Mouse (Mus musculus): ENCODE data around the gene Klhdc10. TPM values are rescaled to one million over a fixed set of nuclear protein-coding genes. Genes with fewer than 3 reads are reported as not detected.

Klhdc10 gene
- polyA plus RNA-seq, 2 experiments from 2014 or later = 2.4 to 3.4 TPM

- peak; percentile 39 for ATAC-seq
These were observed 1.8 kb downstream of the Klhdc10 start for GRCm38 (mm10) chr6:30403465-30403864.

DNA sequence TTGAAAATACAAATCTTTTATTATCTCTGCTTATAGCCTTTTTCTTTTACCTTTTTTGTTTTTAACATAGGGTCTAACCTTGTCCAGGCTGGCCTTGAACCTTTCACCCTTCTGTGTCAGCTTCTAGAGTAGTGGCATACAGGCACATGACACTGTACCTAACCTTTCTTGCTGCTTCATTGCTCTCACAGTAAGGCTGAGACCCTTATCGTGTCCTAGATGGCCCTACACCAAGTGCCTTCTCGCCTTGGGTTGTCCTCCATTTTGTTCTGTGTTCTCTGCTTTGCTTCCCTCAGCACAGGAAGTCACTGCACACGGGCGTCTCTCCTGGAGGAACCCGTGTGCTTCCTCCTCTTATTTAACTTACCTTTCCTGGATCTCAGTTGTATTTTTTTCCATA, 3.0 kb downstream of the Klhdc10 start:
- no peak for ATAC-seq

GRCm38 (mm10) chr6:30408276-30408675, 6.6 kb downstream of the Klhdc10 start:
- no peak for ATAC-seq

DNA sequence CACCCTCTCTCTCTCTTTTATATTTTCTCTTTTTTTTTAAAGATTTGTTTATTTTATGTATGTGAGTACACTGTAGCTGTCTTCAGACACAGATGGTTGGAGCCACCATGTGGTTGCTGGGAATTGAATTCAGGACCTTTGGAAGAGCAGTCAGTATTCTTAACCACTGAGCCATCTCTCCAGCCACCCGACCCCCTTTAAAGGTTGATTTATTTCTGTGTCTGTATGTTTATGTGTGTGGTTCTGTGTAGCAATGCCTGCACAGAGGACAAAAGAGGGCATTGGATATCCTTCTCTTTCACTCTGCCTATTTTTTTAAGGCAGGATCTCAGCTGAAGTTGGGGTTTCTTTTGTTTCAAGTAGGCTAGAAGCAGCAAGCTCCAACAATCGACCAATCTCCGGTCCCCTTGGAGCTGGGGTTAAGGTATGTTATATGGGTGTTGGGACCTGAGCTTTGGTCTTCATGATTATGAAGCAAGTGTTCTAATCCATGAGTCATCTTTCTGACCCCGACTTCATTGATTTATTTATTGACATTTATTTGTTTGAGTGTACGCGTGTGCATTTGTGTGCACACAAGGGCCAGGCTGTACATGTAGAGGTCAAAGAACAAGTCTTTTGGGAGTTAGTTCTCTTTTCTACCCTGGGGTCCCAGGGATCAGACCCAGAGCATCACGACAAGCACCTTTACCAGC, 7.9 kb downstream of the Klhdc10 start:
- no peak for ATAC-seq

DNA sequence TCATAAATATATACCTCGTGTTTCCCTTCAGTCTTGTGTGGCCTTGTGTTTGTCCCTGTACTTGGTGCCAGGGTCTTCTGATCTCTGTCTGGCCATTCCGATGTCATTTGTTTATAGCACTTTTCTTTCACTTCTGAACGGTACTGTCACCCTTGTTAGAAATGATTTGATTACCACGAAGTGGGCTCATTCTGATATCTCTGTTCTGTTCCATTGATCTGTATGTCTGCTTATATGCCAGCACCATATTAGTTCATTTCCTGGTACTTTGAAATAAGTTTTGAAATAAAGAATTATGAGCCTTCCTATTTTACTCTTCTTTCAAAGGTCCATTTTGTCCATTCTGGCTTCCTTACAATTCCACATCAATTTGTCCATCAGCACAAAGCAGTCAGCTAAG, 9.6 kb downstream of the Klhdc10 start:
- no peak for ATAC-seq

DNA sequence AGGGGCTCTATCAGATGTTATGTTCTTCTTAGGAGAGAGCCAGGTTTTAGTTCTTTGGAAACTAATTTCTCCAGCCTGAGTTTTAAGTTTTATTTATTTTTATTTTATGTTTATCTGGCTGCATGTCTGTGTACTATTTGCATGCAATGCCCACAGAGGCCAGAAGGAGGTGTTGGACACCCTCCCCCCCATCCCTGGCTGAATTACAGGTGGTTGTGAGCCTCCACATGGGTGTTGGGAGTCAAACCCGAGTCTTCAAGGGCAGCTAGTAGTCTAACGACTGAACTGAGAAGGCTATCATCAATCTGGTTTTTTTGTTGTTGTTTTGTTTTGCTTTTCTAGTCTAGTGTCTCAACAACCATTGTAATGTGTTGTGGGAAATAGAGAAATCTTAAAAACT, 14.5 kb downstream of the Klhdc10 start:
- no peak for ATAC-seq

- ATAC-seq = no peak
These were observed 15.1 kb downstream of the Klhdc10 start for GRCm38 (mm10) chr6:30416801-30417200.

- ATAC-seq = no peak
These were observed 31.0 kb downstream of the Klhdc10 start for GRCm38 (mm10) chr6:30432461-30433192.

GRCm38 (mm10) chr6:30436476-30436875, 34.8 kb downstream of the Klhdc10 start:
- no peak for ATAC-seq

GRCm38 (mm10) chr6:30437054-30437453, 35.4 kb downstream of the Klhdc10 start:
- ATAC-seq = no peak

- ATAC-seq = no peak
These were observed 37.9 kb downstream of the Klhdc10 start for GRCm38 (mm10) chr6:30439576-30439975.

- no peak for ATAC-seq
These were observed 55.3 kb downstream of the Klhdc10 start for GRCm38 (mm10) chr6:30456991-30457390.

DNA sequence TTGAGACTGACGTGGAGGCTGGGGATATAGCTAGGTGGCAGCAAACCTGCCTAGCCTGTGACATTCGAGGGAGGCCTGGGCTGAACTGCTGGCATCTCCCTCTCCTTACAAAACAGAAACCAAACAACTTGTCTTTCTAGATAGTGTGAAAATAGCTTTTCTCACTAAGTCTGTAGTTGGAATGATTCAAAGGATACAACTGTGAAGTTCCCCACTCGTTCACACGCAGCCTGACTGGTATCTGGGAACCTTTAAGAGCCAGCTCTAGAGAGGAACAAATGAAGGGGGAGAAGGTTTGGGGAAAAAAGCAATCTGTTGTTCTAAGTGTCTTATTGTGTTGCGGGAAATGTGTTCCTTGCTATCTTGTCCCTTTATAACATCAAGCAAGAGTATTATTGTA, 57.0 kb downstream of the Klhdc10 start:
- no peak for ATAC-seq

DNA sequence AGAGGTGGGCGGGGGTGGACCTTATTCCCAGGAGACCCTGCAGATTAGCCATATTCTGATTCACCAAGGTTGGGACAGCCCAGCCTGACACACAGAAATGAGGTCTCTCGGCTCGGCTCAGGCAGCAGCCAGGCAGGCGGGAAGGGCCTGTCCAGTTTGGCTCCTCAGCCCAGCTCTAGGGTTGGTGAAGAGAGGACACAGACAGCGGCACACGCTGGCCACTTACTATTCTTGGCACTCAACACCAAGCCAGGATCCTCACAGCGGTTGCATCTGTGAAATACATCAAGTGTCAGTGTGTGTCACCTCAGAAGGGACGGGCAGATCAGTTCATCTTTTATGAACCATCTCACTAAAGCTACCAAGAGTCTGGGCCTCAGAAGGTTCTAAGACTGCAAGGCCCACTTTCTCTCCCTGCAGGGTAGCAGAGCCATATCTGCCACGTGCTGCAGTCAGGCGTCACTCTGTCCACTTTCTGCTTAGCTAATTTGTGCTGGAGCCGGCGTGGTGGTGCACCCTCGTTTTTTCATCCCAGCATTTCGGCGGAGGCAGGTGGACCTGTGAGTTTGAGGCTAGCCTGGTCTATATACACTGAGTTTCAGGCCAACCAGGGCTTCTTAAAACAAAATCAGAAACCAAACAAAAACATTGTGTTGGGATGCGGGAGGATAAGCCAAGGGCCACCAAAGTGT, 57.5 kb downstream of the Klhdc10 start:
- ATAC-seq = no peak

DNA sequence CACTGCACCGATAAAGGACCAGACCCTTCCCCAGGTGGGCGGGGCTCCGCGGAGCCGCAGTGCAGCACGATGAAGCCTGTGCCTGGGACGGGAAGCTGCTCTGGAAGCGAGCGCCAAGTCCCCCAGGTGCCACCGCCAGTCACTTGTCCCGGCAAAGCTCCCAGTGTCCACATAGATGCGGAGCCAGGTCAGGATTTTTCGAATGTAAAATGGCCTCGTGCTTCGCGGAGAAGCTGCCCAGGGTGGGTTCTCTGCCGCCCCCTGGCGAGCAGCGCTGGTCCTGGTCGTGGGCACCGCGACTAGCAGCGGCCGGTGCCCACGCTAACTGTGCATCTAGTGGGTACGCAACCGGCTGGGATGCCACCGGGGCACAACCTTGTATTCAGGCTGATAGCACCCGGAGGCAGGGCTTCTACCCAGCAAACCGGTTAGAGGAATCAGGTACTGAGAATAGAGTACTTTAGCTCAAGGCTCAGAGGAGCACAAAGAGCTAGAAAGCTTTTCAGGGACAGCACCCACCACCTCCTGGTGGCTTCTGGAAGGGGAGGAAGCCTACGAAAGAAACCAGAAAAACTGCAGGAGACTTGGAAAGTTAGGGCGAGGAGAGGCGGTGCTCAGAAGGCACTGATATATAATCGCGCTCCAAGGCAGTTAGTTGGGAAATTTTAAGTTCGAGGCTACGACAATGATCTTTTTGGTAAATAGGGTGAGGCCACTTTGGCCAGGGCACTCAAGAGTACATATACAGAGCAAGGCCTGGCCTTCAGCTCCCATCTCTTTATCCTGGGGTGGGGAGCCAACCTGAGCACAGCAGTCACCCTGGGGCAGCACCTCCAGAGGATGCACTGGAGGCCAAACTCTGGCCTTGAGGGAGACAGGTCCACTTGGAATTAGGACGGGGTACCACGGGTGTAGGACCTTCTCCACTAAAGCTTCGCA, 58.4 kb downstream of the Klhdc10 start:
- peak; percentile 93 for ATAC-seq

DNA sequence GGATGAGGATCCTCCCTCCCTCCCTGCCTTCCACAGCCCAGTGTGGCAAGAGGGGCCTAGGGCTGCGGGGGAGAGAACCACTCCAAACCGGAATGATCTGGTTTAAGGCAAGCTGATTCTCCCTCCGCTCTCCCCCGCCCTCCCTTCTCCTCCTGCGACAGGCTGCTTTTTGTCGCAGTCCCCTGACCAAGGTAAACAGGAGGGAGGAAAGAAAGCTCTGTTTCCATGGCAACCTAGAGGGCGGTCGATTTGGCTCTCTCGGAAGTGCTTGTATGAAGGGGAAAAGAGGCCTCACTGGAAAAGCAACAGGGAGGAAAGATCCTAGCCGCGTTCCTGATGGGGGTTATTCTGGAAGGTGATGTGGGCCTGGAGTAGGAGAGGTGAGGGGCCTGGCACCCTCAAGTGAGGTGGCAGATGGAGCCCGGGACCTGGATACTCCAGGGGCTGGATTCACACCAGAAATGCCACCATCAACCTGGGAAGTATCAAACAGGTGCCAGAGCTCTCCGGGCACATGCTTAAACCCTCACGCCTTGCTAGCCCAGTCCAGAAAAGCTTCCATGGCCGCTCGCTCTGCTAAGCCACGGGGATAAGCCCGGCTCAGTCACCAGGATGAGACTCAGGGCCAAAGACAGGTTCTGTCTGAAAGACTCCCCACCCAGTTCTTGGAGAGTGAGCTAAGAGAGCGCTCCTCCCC, 59.2 kb downstream of the Klhdc10 start:
- no peak for ATAC-seq

- no peak for ATAC-seq
These were observed 60.2 kb downstream of the Klhdc10 start for GRCm38 (mm10) chr6:30461755-30462344.

DNA sequence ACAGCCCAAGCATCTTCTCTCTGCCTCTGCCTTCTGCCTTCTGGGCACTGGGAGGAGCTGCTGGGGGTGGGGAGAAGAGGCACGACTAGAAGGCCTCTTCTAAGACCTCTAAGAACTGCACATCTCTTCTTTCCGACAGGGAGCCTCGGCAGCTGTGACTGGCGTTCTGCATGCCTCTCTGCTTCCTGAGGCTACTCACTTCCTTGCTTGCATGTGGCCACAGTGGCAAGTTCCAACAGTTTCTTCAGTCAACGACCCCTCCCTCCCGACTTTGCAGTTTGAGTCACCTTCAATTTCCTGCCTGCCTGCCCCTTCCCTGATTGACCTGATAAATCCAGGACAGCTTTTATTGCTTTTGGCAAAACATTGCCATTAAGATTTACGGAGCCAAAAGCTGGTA, 61.2 kb downstream of the Klhdc10 start:
- ATAC-seq = no peak

GRCm38 (mm10) chr6:30465586-30465985, 63.9 kb downstream of the Klhdc10 start:
- ATAC-seq = no peak

GRCm38 (mm10) chr6:30468058-30468457, 66.4 kb downstream of the Klhdc10 start:
- no peak for ATAC-seq

DNA sequence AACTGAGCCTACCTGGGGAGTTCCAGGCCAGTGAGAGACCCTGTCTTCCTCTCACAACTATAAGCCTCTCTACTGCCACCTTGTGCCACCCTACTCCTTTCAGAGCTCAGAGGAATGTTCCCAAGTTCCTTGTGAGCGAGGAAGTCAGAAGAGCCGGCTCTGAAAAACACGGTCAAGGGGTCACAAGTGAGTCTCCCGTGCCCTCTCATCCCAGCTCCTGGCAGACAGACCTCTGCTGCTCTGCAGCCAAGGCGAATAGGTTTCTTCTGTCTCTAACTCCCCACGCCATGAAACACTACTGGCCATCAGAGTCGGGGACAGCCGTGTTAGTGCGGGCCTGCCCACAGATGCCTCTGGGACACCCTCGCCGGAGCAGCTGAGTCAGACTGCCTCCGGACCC, 67.0 kb downstream of the Klhdc10 start:
- no peak for ATAC-seq

DNA sequence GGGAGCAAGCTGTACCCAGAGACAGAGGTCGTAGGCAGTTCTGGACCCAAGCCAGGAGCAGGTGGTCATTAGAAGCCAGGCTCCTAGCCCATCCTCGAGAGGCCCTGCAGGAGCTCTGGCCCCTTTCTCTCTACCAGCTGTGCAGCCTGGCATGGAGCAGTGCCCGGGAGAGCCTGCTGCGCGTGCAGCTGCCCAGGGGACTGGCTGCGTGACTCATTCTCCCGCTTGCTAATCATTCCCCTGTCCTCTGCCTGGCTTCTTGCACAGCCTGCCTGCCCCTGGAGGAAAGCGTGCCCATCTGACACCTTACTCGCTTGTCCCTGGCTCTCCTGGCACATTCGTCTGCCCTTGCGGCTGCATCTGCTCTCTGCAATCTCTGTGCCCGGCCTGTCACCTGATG, 67.7 kb downstream of the Klhdc10 start:
- ATAC-seq = no peak
